8 mouse cellular contexts compared by ENCODE assay signal in genomic region chr8:88604065-88605038, GRCm38 (mm10). TPM values are rescaled to one million over a fixed set of nuclear protein-coding genes. Genes with fewer than 3 reads are reported as not detected.
A peak's percentile ranks its signal among the peaks of the same experiment; 100 is the strongest.
DNase-seq lines count a peak whose midpoint lies in the region; ATAC-seq and TF ChIP-seq lines count a peak whose summit lies in the region.

No protein-coding gene starts in this region.

- no peak for TF ChIP-seq CTCF in stomach, postnatal 0 days (IDR thresholded peaks at IDR 0.05; ENCODE audit: low read depth)

- DNase-seq in right cerebral cortex, adult 18-20 months, result peak; percentile 33
- no peak for DNase-seq in right cerebral cortex, postnatal 25 days
- DNase-seq in heart, postnatal 14 days, result peak; percentile 53 to 67
- DNase-seq in kidney, postnatal 14 days, result peak; percentile 85
- DNase-seq in midbrain, embryonic 10.5 days (ENCODE audit: low spot score), result peak; percentile 98
- peak; percentile 69 for DNase-seq in stomach, postnatal 0 days (ENCODE audit: low spot score)
- no peak for DNase-seq in spleen, adult 12 weeks (ENCODE audit: low spot score)

- intact Hi-C loops in heart, postnatal 14 days (cut with DNase I), result no loop called here

- peak overlapping the region; percentile 33 for H3K4me3 ChIP-seq in forebrain, embryonic 13.5 days
- peak overlapping the region; percentile 49 for H3K4me3 ChIP-seq in midbrain, embryonic 10.5 days
- H3K4me3 ChIP-seq in stomach, postnatal 0 days (ENCODE audit: low read depth, low read length), result no peak overlapping the region

- H3K9me3 ChIP-seq in forebrain, embryonic 13.5 days (replicated peaks), result no peaks in the 10 kb centered on the region
- H3K9me3 ChIP-seq in midbrain, embryonic 10.5 days (replicated peaks), result peaks cover 12% of the 10 kb centered on the region
- peaks cover 3% of the 10 kb centered on the region; the same call in 1 of the 2 replicates for H3K9me3 ChIP-seq in stomach, postnatal 0 days (ENCODE audit: control insufficient read depth, low read length)

- H3K4me2 ChIP-seq in forebrain, embryonic 13.5 days, result peak overlapping the region; percentile 63
- peak overlapping the region; percentile 32 for H3K4me2 ChIP-seq in stomach, postnatal 0 days (replicated peaks; ENCODE audit: low read depth)

- 3% methylated on average over 20 of the region's 20 CpGs for WGBS in forebrain, embryonic 13.5 days
- WGBS in midbrain, embryonic 10.5 days, result 6% methylated on average over 19 of the region's 20 CpGs
- WGBS in stomach, postnatal 0 days, result 8% methylated on average over 19 of the region's 20 CpGs

- no peaks in the 10 kb centered on the region for H3K27me3 ChIP-seq in forebrain, embryonic 13.5 days
- peaks cover 5% of the 10 kb centered on the region; the same call in 1 of the 2 replicates for H3K27me3 ChIP-seq in midbrain, embryonic 10.5 days (ENCODE audit: low read depth, poor library complexity, severe bottlenecking)
- H3K27me3 ChIP-seq in stomach, postnatal 0 days (ENCODE audit: control insufficient read depth, insufficient read depth, low read length), result no peaks in the 10 kb centered on the region

- H3K4me1 ChIP-seq in forebrain, embryonic 13.5 days, result peaks cover 29% of the 10 kb centered on the region
- H3K4me1 ChIP-seq in midbrain, embryonic 10.5 days, result peaks cover 39% of the 10 kb centered on the region
- no peaks in the 10 kb centered on the region for H3K4me1 ChIP-seq in stomach, postnatal 0 days (replicated peaks; ENCODE audit: control insufficient read depth, insufficient read depth)

- TF ChIP-seq EP300 in stomach, postnatal 0 days (optimal IDR thresholded peaks at IDR 0.05), result no peak

- peak; percentile 90 for ATAC-seq in forebrain, embryonic 13.5 days
- peak; percentile 81 for ATAC-seq in stomach, postnatal 0 days (ENCODE audit: low FRiP score, low TSS enrichment)

- no peaks in the 10 kb centered on the region for H3K36me3 ChIP-seq in forebrain, embryonic 13.5 days (ENCODE audit: poor library complexity, severe bottlenecking)
- no peaks in the 10 kb centered on the region for H3K36me3 ChIP-seq in midbrain, embryonic 10.5 days
- H3K36me3 ChIP-seq in stomach, postnatal 0 days (ENCODE audit: control insufficient read depth, insufficient read depth, low read length), result no peaks in the 10 kb centered on the region

- peak overlapping the region; percentile 57; the same call in 1 of the 2 replicates for H3K27ac ChIP-seq in forebrain, embryonic 13.5 days
- peak overlapping the region; percentile 81 for H3K27ac ChIP-seq in midbrain, embryonic 10.5 days (replicated peaks)
- 0 out of 2 replicates have a peak overlapping the region, but pooled peaks have one; percentile 18 for H3K27ac ChIP-seq in stomach, postnatal 0 days (replicated peaks)

- H3K9ac ChIP-seq in forebrain, embryonic 13.5 days, result peak overlapping the region; percentile 52
- no peak overlapping the region for H3K9ac ChIP-seq in stomach, postnatal 0 days (ENCODE audit: low read length)

RNA-seq across cellular contexts. Expression of gene Snx20, which starts 31.6 kb away (rescaled TPM):
- polyA plus RNA-seq in forebrain, embryonic 13.5 days (2015; fragmentation: Nextera tagmentation; extraction: Ambion mirVana), result 0.47 and 0.80 TPM in 2 replicates
- 1 to 10 TPM in 1 of 2 experiments, under 1 TPM in 1; 0.98 to 1.5 TPM for total RNA-seq in heart, postnatal 14 days (2021)
- 1.2 and 1.3 TPM in 2 replicates for polyA plus RNA-seq in midbrain, embryonic 10.5 days (2016; fragmentation: Nextera tagmentation; extraction: Ambion mirVana)
- polyA plus RNA-seq in stomach, postnatal 0 days (2015; fragmentation: Nextera tagmentation; extraction: Ambion mirVana), result 2.0 and 2.1 TPM in 2 replicates

RNA-seq across cellular contexts. Expression of gene Nod2, which starts 42.8 kb away (rescaled TPM):
- polyA plus RNA-seq in forebrain, embryonic 13.5 days (2015; fragmentation: Nextera tagmentation; extraction: Ambion mirVana), result 0.06 and 0.10 TPM in 2 replicates
- 1 to 10 TPM; 1.2 to 1.4 TPM for total RNA-seq in heart, postnatal 14 days (2021)
- 0.10 TPM in 2 replicates for polyA plus RNA-seq in midbrain, embryonic 10.5 days (2016; fragmentation: Nextera tagmentation; extraction: Ambion mirVana)
- polyA plus RNA-seq in stomach, postnatal 0 days (2015; fragmentation: Nextera tagmentation; extraction: Ambion mirVana), result 0.12 and 0.15 TPM in 2 replicates

Comparison
In these comparisons a context has a peak if more than half of its experiments do, and no peak if none do; other contexts are left out.
1. DNase-seq: peak in right cerebral cortex, adult 18-20 months (single experiment), heart, postnatal 14 days (2 of 2), kidney, postnatal 14 days (single experiment), midbrain, embryonic 10.5 days (single experiment) and stomach, postnatal 0 days (single experiment); none in right cerebral cortex, postnatal 25 days (single experiment) and spleen, adult 12 weeks (single experiment).
2. H3K27ac ChIP-seq: peak in every context shown above with its lines; median percentile 81 in midbrain, embryonic 10.5 days; 57 in forebrain, embryonic 13.5 days; 18 in stomach, postnatal 0 days.